Mouse (Mus musculus): ENCODE data around the gene Birc3. TPM values are rescaled to one million over a fixed set of nuclear protein-coding genes. Genes with fewer than 3 reads are reported as not detected.

Gene Birc3
- polyA plus RNA-seq (2012; rRNA removed): 1.9 and 2.7 TPM in 2 replicates

GRCm38 (mm10) chr9:7872775-7873439 is at the start of gene Birc3:
TSS of gene Birc3 (minus strand) at chr9:7873186.
- peak within 1 kb of the TSS; percentile 88 for H3K27ac ChIP-seq (ENCODE audit: control insufficient read depth, insufficient read depth, low read depth, low read length)
- H3K4me1 ChIP-seq (ENCODE audit: control insufficient read depth, insufficient read depth, low read length): peaks cover 5% of the 10 kb centered on the region

GRCm38 (mm10) chr9:7914925-7915324 is 41.9 kb upstream of the Birc3 start:
- Histone ChIP-seq H3K27ac (ENCODE audit: control insufficient read depth, insufficient read depth, low read depth, low read length) (no peak overlapping the region), H3K27me3 (ENCODE audit: control insufficient read depth, insufficient read depth, low read length) (no peaks in the 10 kb centered on the region), H3K4me3 (ENCODE audit: control insufficient read depth, low read depth, low read length) (no peak overlapping the region), H3K36me3 (ENCODE audit: control insufficient read depth, insufficient read depth, low read length) (no peaks in the 10 kb centered on the region), H3K4me1 (ENCODE audit: control insufficient read depth, insufficient read depth, low read length) (peaks cover 4% of the 10 kb centered on the region; the same call in 1 of the 2 replicates)
- TF ChIP-seq POLR2A (IDR thresholded peaks at IDR 0.05; ENCODE audit: control insufficient read depth, low read depth, low read length) (no peak), CTCF (IDR thresholded peaks at IDR 0.05; ENCODE audit: control insufficient read depth, insufficient read depth, insufficient replicate concordance, low read depth, low read length) (no peak)

More at GRCm38 (mm10) chr9:7872775-7873439, at the start of gene Birc3:
- TF ChIP-seq POLR2A (IDR thresholded peaks at IDR 0.05; ENCODE audit: control insufficient read depth, low read depth, low read length) (peak; percentile 36; the same call in 1 of the 2 replicates), CTCF (IDR thresholded peaks at IDR 0.05; ENCODE audit: control insufficient read depth, insufficient read depth, insufficient replicate concordance, low read depth, low read length) (no peak)
- Histone ChIP-seq H3K36me3 (ENCODE audit: control insufficient read depth, insufficient read depth, low read length) (no peaks in the 10 kb centered on the region), H3K27me3 (ENCODE audit: control insufficient read depth, insufficient read depth, low read length) (no peaks in the 10 kb centered on the region), H3K4me3 (ENCODE audit: control insufficient read depth, low read depth, low read length) (peak within 1 kb of the TSS; percentile 88)

GRCm38 (mm10) chr9:7914487-7914886 is 41.5 kb upstream of the Birc3 start:
- H3K4me1 ChIP-seq (ENCODE audit: control insufficient read depth, insufficient read depth, low read length): peaks cover 4% of the 10 kb centered on the region; the same call in 1 of the 2 replicates
- TF ChIP-seq CTCF (IDR thresholded peaks at IDR 0.05; ENCODE audit: control insufficient read depth, insufficient read depth, insufficient replicate concordance, low read depth, low read length) (no peak), POLR2A (IDR thresholded peaks at IDR 0.05; ENCODE audit: control insufficient read depth, low read depth, low read length) (no peak)

GRCm38 (mm10) chr9:7913953-7914352 is 41.0 kb upstream of the Birc3 start:
- no peaks in the 10 kb centered on the region for H3K27me3 ChIP-seq (ENCODE audit: control insufficient read depth, insufficient read depth, low read length)
- no peak overlapping the region for H3K27ac ChIP-seq (ENCODE audit: control insufficient read depth, insufficient read depth, low read depth, low read length)
- TF ChIP-seq CTCF (IDR thresholded peaks at IDR 0.05; ENCODE audit: control insufficient read depth, insufficient read depth, insufficient replicate concordance, low read depth, low read length) (no peak), POLR2A (IDR thresholded peaks at IDR 0.05; ENCODE audit: control insufficient read depth, low read depth, low read length) (no peak)

More at GRCm38 (mm10) chr9:7914487-7914886, 41.5 kb upstream of the Birc3 start:
- no peaks in the 10 kb centered on the region for H3K36me3 ChIP-seq (ENCODE audit: control insufficient read depth, insufficient read depth, low read length)
- H3K4me3 ChIP-seq (ENCODE audit: control insufficient read depth, low read depth, low read length): no peak overlapping the region
- H3K27ac ChIP-seq (ENCODE audit: control insufficient read depth, insufficient read depth, low read depth, low read length): no peak overlapping the region
- no peaks in the 10 kb centered on the region for H3K27me3 ChIP-seq (ENCODE audit: control insufficient read depth, insufficient read depth, low read length)

GRCm38 (mm10) chr9:7907351-7907985 is 34.5 kb upstream of the Birc3 start:
- Histone ChIP-seq H3K4me3 (ENCODE audit: control insufficient read depth, low read depth, low read length) (no peak overlapping the region), H3K27ac (ENCODE audit: control insufficient read depth, insufficient read depth, low read depth, low read length) (no peak overlapping the region), H3K36me3 (ENCODE audit: control insufficient read depth, insufficient read depth, low read length) (no peaks in the 10 kb centered on the region), H3K27me3 (ENCODE audit: control insufficient read depth, insufficient read depth, low read length) (no peaks in the 10 kb centered on the region), H3K4me1 (ENCODE audit: control insufficient read depth, insufficient read depth, low read length) (no peaks in the 10 kb centered on the region)
- TF ChIP-seq POLR2A (IDR thresholded peaks at IDR 0.05; ENCODE audit: control insufficient read depth, low read depth, low read length): no peak
- TF ChIP-seq CTCF (IDR thresholded peaks at IDR 0.05; ENCODE audit: control insufficient read depth, insufficient read depth, insufficient replicate concordance, low read depth, low read length): no peak

More at GRCm38 (mm10) chr9:7913953-7914352, 41.0 kb upstream of the Birc3 start:
- Histone ChIP-seq H3K4me1 (ENCODE audit: control insufficient read depth, insufficient read depth, low read length) (peaks cover 4% of the 10 kb centered on the region; the same call in 1 of the 2 replicates), H3K4me3 (ENCODE audit: control insufficient read depth, low read depth, low read length) (no peak overlapping the region), H3K36me3 (ENCODE audit: control insufficient read depth, insufficient read depth, low read length) (no peaks in the 10 kb centered on the region)

GRCm38 (mm10) chr9:7906564-7906963 is 33.6 kb upstream of the Birc3 start:
- TF ChIP-seq CTCF (IDR thresholded peaks at IDR 0.05; ENCODE audit: control insufficient read depth, insufficient read depth, insufficient replicate concordance, low read depth, low read length): no peak
- no peak for TF ChIP-seq POLR2A (IDR thresholded peaks at IDR 0.05; ENCODE audit: control insufficient read depth, low read depth, low read length)
- no peak overlapping the region for H3K27ac ChIP-seq (ENCODE audit: control insufficient read depth, insufficient read depth, low read depth, low read length)
- H3K36me3 ChIP-seq (ENCODE audit: control insufficient read depth, insufficient read depth, low read length): no peaks in the 10 kb centered on the region
- no peaks in the 10 kb centered on the region for H3K27me3 ChIP-seq (ENCODE audit: control insufficient read depth, insufficient read depth, low read length)
- H3K4me3 ChIP-seq (ENCODE audit: control insufficient read depth, low read depth, low read length): no peak overlapping the region
- no peaks in the 10 kb centered on the region for H3K4me1 ChIP-seq (ENCODE audit: control insufficient read depth, insufficient read depth, low read length)

GRCm38 (mm10) chr9:7903825-7904224 is 30.8 kb upstream of the Birc3 start:
- Histone ChIP-seq H3K27ac (ENCODE audit: control insufficient read depth, insufficient read depth, low read depth, low read length) (no peak overlapping the region), H3K4me1 (ENCODE audit: control insufficient read depth, insufficient read depth, low read length) (no peaks in the 10 kb centered on the region), H3K4me3 (ENCODE audit: control insufficient read depth, low read depth, low read length) (no peak overlapping the region), H3K27me3 (ENCODE audit: control insufficient read depth, insufficient read depth, low read length) (no peaks in the 10 kb centered on the region), H3K36me3 (ENCODE audit: control insufficient read depth, insufficient read depth, low read length) (no peaks in the 10 kb centered on the region)
- TF ChIP-seq CTCF (IDR thresholded peaks at IDR 0.05; ENCODE audit: control insufficient read depth, insufficient read depth, insufficient replicate concordance, low read depth, low read length) (no peak), POLR2A (IDR thresholded peaks at IDR 0.05; ENCODE audit: control insufficient read depth, low read depth, low read length) (no peak)
